Mouse (Mus musculus) liver, embryonic 14.5 days (tissue): ENCODE measurements around the gene A4gnt. TPM values are rescaled to one million over a fixed set of nuclear protein-coding genes. Genes with fewer than 3 reads are reported as not detected.

Experiments
- ATAC-seq: fragments of 200-750 bp; cut with Nextera tagmentation; 2 replicates; pipeline ENCODE4 v1.8.0; 2017; ENCODE audit warnings: moderate number of reproducible peaks, mild to moderate bottlenecking, moderate library complexity; ENCODE audit not compliant: insufficient read depth
- DNase-seq, 3 experiments: peaks; one replicate each; pipeline ENCODE4 v3.0.0-alpha.2; 2012 to 2013; ENCODE audit warnings: low read depth in 3 of 3, low spot score in 3 of 3
- H3K27ac ChIP-seq: fragments of 300-500 bp; sonication (generic); 2 replicates; pipeline ENCODE4 v1.5.1; 2014; ENCODE audit warnings: moderate library complexity, mild to moderate bottlenecking, control low read depth, inconsistent platforms
- H3K27me3 ChIP-seq: fragments of 300-500 bp; sonication (generic); 2 replicates; pipeline ENCODE4 v1.6.1; 2014; ENCODE audit warnings: mild to moderate bottlenecking, low read length, moderate library complexity; ENCODE audit not compliant: control insufficient read depth, insufficient read depth
- H3K36me3 ChIP-seq: fragments of 300-500 bp; sonication (generic); replicated peaks from 2 replicates; pipeline ENCODE4 v1.6.1; 2014; ENCODE audit warnings: low read depth; ENCODE audit not compliant: control insufficient read depth, insufficient read depth
- H3K4me1 ChIP-seq, 2 experiments: fragments of 200-500 bp in 1 of 2; fragments of 300-500 bp in 1 of 2; sonication (generic) in 1 of 2; replicated peaks; 2 replicates each; pipeline ENCODE4 v1.6.1; 2012 to 2014; ENCODE audit warnings: antibody characterized with exemption in 1 of 2, inconsistent platforms in 1 of 2, low read length in 1 of 2; ENCODE audit not compliant: control insufficient read depth in 2 of 2, insufficient read depth in 2 of 2
- H3K4me2 ChIP-seq: fragments of 300-500 bp; sonication (generic); 2 replicates; pipeline ENCODE4 v1.6.1; 2014; ENCODE audit warnings: low read depth, mild to moderate bottlenecking, control low read depth, moderate library complexity
- H3K4me3 ChIP-seq, 2 experiments: fragments of 200-500 bp in 1 of 2; fragments of 300-500 bp in 1 of 2; sonication (generic) in 1 of 2; 2 replicates each; pipeline ENCODE4 v1.5.1; 2012 to 2014; ENCODE audit warnings: low read depth in 2 of 2, low read length in 2 of 2, mild to moderate bottlenecking in 2 of 2, control low read depth in 1 of 2, inconsistent platforms in 1 of 2, moderate library complexity in 1 of 2; ENCODE audit not compliant: insufficient read depth in 1 of 2
- H3K9ac ChIP-seq: fragments of 300-500 bp; sonication (generic); replicated peaks from 2 replicates; pipeline ENCODE4 v1.6.1; 2014; ENCODE audit warnings: mild to moderate bottlenecking, control low read depth, moderate library complexity
- H3K9me3 ChIP-seq: fragments of 300-500 bp; sonication (generic); 2 replicates; pipeline ENCODE4 v1.6.1; 2016; ENCODE audit warnings: low read length, mixed read lengths; ENCODE audit not compliant: control insufficient read depth
- CTCF ChIP-seq: IDR thresholded peaks from 2 replicates; pipeline ENCODE4 v1.5.1; 2016; ENCODE audit warnings: antibody characterized with exemption, low read depth, control low read depth
- EP300 ChIP-seq: IDR thresholded peaks from 2 replicates; pipeline ENCODE4 v1.6.1; 2016; ENCODE audit warnings: antibody characterized with exemption, low read depth
- WGBS: fragments of 180-500 bp; shearing (Covaris S2); extraction: QIAGEN DNeasy Blood & Tissue Kit; methylation state at CpG from one replicate; pipeline ENCODE4 v1.1.7; 2014; ENCODE audit not compliant: insufficient replicate concordance; 5-methylcytosine and 5-hydroxymethylcytosine counted together
- polyA plus RNA-seq, 2 experiments: library from polyadenylated mRNA; depleted of rRNA in 1 of 2; stranded (reverse) in 1 of 2; unstranded in 1 of 2; fragments of >200 nt; fragmentation: Nextera tagmentation in 1 of 2; extraction: Ambion mirVana in 1 of 2; gene quantifications; 2 replicates each; pipeline versions ENCODE4 v1.2.1 to v1.2.3; 2012 to 2014

A4gnt gene
- polyA plus RNA-seq (2012; rRNA removed) (not detected in 2 replicates), polyA plus RNA-seq (2014; fragmentation: Nextera tagmentation; extraction: Ambion mirVana) (not detected in 2 replicates)

GRCm38 (mm10) chr9:99612202-99612601 lies at the start of gene A4gnt:
Gene A4gnt (plus strand): TSS chr9:99612502.
- Histone ChIP-seq H3K4me3 (no peak within 1 kb of the TSS), H3K9ac (no peak within 1 kb of the TSS), H3K27ac (no peak within 1 kb of the TSS), H3K36me3 (no peaks in the 10 kb centered on the region), H3K4me1 (no peaks in the 10 kb centered on the region), H3K27me3 (no peaks in the 10 kb centered on the region), H3K9me3 (no peaks in the 10 kb centered on the region), H3K4me2 (no peak within 1 kb of the TSS)
- ATAC-seq = no peak
- DNase-seq = no peak
- 7% methylated on average over 2 of the region's 2 CpGs for WGBS
- TF ChIP-seq EP300 (no peak), CTCF (no peak)

GRCm38 (mm10) chr9:99563714-99564113 lies 48.6 kb upstream of the A4gnt start:
- peak overlapping the region; percentile 18 for H3K4me2 ChIP-seq

GRCm38 (mm10) chr9:99568023-99568346 lies 44.3 kb upstream of the A4gnt start:
- H3K36me3 ChIP-seq = no peaks in the 10 kb centered on the region
- peak overlapping the region; percentile 88 for H3K27ac ChIP-seq
- WGBS = under 1% methylated on average over 15 of the region's 15 CpGs
- H3K9ac ChIP-seq = peak overlapping the region; percentile 87
- peaks cover 7 to 8% of the 10 kb centered on the region in 2 experiments for H3K4me1 ChIP-seq
- no peak for DNase-seq
- H3K27me3 ChIP-seq = no peaks in the 10 kb centered on the region
- peak overlapping the region; percentile 91 for H3K4me2 ChIP-seq
- peak overlapping the region; percentile 86 to 91 for H3K4me3 ChIP-seq
- H3K9me3 ChIP-seq = no peaks in the 10 kb centered on the region
- no peak for TF ChIP-seq EP300
- peak; percentile 30; the same call in 1 of the 2 replicates for TF ChIP-seq CTCF
- ATAC-seq = no peak

More at GRCm38 (mm10) chr9:99563714-99564113, 48.6 kb upstream of the A4gnt start:
- peak; percentile 51 to 64 (median 58) for DNase-seq
- Histone ChIP-seq H3K4me1 (peaks cover 10 to 12% of the 10 kb centered on the region in 2 experiments), H3K36me3 (no peaks in the 10 kb centered on the region), H3K9ac (no peak overlapping the region), H3K27me3 (no peaks in the 10 kb centered on the region), H3K4me3 (no peak overlapping the region), H3K27ac (no peak overlapping the region), H3K9me3 (no peaks in the 10 kb centered on the region)
- TF ChIP-seq EP300 = no peak
- no peak for TF ChIP-seq CTCF
- 8% methylated on average over 11 of the region's 11 CpGs for WGBS
- ATAC-seq = no peak

- Histone ChIP-seq H3K36me3 (no peaks in the 10 kb centered on the region), H3K9me3 (no peaks in the 10 kb centered on the region), H3K4me1 (peaks cover 7 to 8% of the 10 kb centered on the region in 2 experiments), H3K27me3 (no peaks in the 10 kb centered on the region), H3K27ac (peak within 1 kb of the TSS; percentile 88), H3K4me2 (peak within 1 kb of the TSS; percentile 91), H3K9ac (peak within 1 kb of the TSS; percentile 87), H3K4me3 (peak within 1 kb of the TSS; percentile 86 to 91)
- peak; percentile 94 for ATAC-seq
- WGBS = under 1% methylated on average over 70 of the region's 70 CpGs
- DNase-seq = peak; percentile 73 to 76 (median 75)
- no peak for TF ChIP-seq CTCF
- 0 out of 2 replicates have a peak, but pooled peaks have one; percentile 20 for TF ChIP-seq EP300
Measured at GRCm38 (mm10) chr9:99568347-99569070, 43.8 kb upstream of the A4gnt start, which contains the start of gene Armc8. Gene Armc8 (minus strand): TSS chr9:99568899.

- ATAC-seq = no peak
- no peaks in the 10 kb centered on the region for H3K36me3 ChIP-seq
- H3K4me3 ChIP-seq = peak overlapping the region; percentile 86 to 91
- no peaks in the 10 kb centered on the region for H3K27me3 ChIP-seq
- peak overlapping the region; percentile 91 for H3K4me2 ChIP-seq
- H3K9ac ChIP-seq = peak overlapping the region; percentile 87
- no peak for DNase-seq
- whole genome bisulfite sequencing = under 1% methylated on average over 9 of the region's 9 CpGs
- peaks cover 6 to 7% of the 10 kb centered on the region in 2 experiments for H3K4me1 ChIP-seq
- H3K9me3 ChIP-seq = no peaks in the 10 kb centered on the region
- TF ChIP-seq CTCF = no peak
- peak overlapping the region; percentile 88 for H3K27ac ChIP-seq
Measured at GRCm38 (mm10) chr9:99569071-99569397, 43.3 kb upstream of the A4gnt start.
